Mouse (Mus musculus) gastrocnemius, adult 8-10 months (tissue): ENCODE results near the gene Rplp0. TPM values are rescaled to one million over a fixed set of nuclear protein-coding genes. Genes with fewer than 3 reads are reported as not detected.

ENCODE experiments used
- DNase-seq, 2 experiments: peaks; one replicate each; pipeline ENCODE4 v3.0.0; 2022; ENCODE audit warnings: low spot score in 2 of 2
- total RNA-seq, 4 experiments: library from RNA; stranded (reverse); gene quantifications; 2 replicates each; pipeline ENCODE4 v1.2.4; 2022

Rplp0 gene
- total RNA-seq, 4 experiments from 2014 or later: 566 to 724 (median 629) TPM

- no peak for DNase-seq
These were observed 32.6 kb upstream of the Rplp0 start for GRCm38 (mm10) chr5:115526456-115527202.

GRCm38 (mm10) chr5:115528128-115528527, 31.1 kb upstream of the Rplp0 start:
- no peak for DNase-seq

GRCm38 (mm10) chr5:115529364-115529741, 29.9 kb upstream of the Rplp0 start:
- no peak for DNase-seq

- DNase-seq: no peak
These were observed 29.4 kb upstream of the Rplp0 start for GRCm38 (mm10) chr5:115529742-115530446.

GRCm38 (mm10) chr5:115530447-115530809, 28.8 kb upstream of the Rplp0 start:
- no peak for DNase-seq

- peak; percentile 88 to 91 for DNase-seq
These were observed 27.5 kb upstream of the Rplp0 start for GRCm38 (mm10) chr5:115531671-115532270.

GRCm38 (mm10) chr5:115534290-115534731, 25.0 kb upstream of the Rplp0 start:
- DNase-seq: peak; percentile 59 to 67

- peak in 1 of 2 experiments; percentile 46 for DNase-seq
These were observed 24.4 kb upstream of the Rplp0 start for GRCm38 (mm10) chr5:115534856-115535255.

GRCm38 (mm10) chr5:115535635-115536034, 23.6 kb upstream of the Rplp0 start:
- DNase-seq: peak in 1 of 2 experiments; percentile 53

- DNase-seq: no peak
These were observed 21.1 kb upstream of the Rplp0 start for GRCm38 (mm10) chr5:115538017-115538692.

GRCm38 (mm10) chr5:115538693-115539043, 20.6 kb upstream of the Rplp0 start:
- peak; percentile 90 to 91 for DNase-seq

GRCm38 (mm10) chr5:115542635-115543384, 16.5 kb upstream of the Rplp0 start:
- no peak for DNase-seq

- peak in 1 of 2 experiments; percentile 67 for DNase-seq
These were observed 15.6 kb upstream of the Rplp0 start for GRCm38 (mm10) chr5:115543509-115544253.

GRCm38 (mm10) chr5:115544655-115545185, 14.5 kb upstream of the Rplp0 start:
- no peak for DNase-seq

- DNase-seq: no peak
These were observed 13.6 kb upstream of the Rplp0 start for GRCm38 (mm10) chr5:115545636-115546035.

- no peak for DNase-seq
These were observed 12.7 kb upstream of the Rplp0 start for GRCm38 (mm10) chr5:115546536-115546935.

GRCm38 (mm10) chr5:115547014-115547413, 12.3 kb upstream of the Rplp0 start:
- no peak for DNase-seq

GRCm38 (mm10) chr5:115547421-115547820, 11.8 kb upstream of the Rplp0 start:
- peak; percentile 28 to 52 for DNase-seq

- DNase-seq: no peak
These were observed 10.6 kb upstream of the Rplp0 start for GRCm38 (mm10) chr5:115548501-115549285.
